In genomic region chr5:108422741-108423140, GRCm38 (mm10) we compare ENCODE assay signal across 31 mouse cellular contexts. TPM values are rescaled to one million over a fixed set of nuclear protein-coding genes. Genes with fewer than 3 reads are reported as not detected.
"Had no signal": no experiment of that assay in that cellular context is flagged by ENCODE, and none has a peak within 500 bp of the region (broad histone marks: within the 10 kb centered on the region; RNA-seq: fewer than 3 reads in every experiment).

No protein-coding gene starts in this region.

- H3K4me1 ChIP-seq: heart, embryonic 12.5 days; hindbrain, embryonic 10.5 days; hindbrain, embryonic 12.5 days; intestine, embryonic 15.5 days; limb, embryonic 10.5 days; limb, embryonic 12.5 days had no signal

- H3K4me3 ChIP-seq: gastrocnemius, adult 2 months; heart, adult 2 months; heart, embryonic 12.5 days; hindbrain, embryonic 10.5 days; hindbrain, embryonic 12.5 days; intestine, embryonic 15.5 days; layer of hippocampus, adult 2 months; left cerebral cortex, adult 2 months; limb, embryonic 10.5 days; limb, embryonic 12.5 days had no signal

- H3K27me3 ChIP-seq: hindbrain, embryonic 12.5 days; intestine, embryonic 15.5 days; limb, embryonic 12.5 days had no signal

- H3K27ac ChIP-seq: gastrocnemius, adult 2 months; heart, adult 2 months; hindbrain, embryonic 10.5 days; hindbrain, embryonic 12.5 days; hindbrain, embryonic 14.5 days; intestine, embryonic 15.5 days; layer of hippocampus, adult 2 months; left cerebral cortex, adult 2 months; limb, embryonic 10.5 days; limb, embryonic 12.5 days; liver, embryonic 14.5 days had no signal

- H3K36me3 ChIP-seq: heart, embryonic 12.5 days; hindbrain, embryonic 10.5 days; hindbrain, embryonic 12.5 days; intestine, embryonic 15.5 days; limb, embryonic 10.5 days; limb, embryonic 12.5 days had no signal

- DNase-seq: gastrocnemius, adult 2 months; gastrocnemius, postnatal 10 days; gastrocnemius, postnatal 25 days; heart, adult 2 months; heart, postnatal 10 days; heart, postnatal 4 days; kidney, adult 18-20 months; kidney, adult 8-10 months; kidney, postnatal 10 days; kidney, postnatal 25 days; kidney, postnatal 4 days had no signal

- H3K4me2 ChIP-seq: heart, embryonic 12.5 days; hindbrain, embryonic 12.5 days; hindbrain, embryonic 14.5 days; intestine, embryonic 15.5 days; limb, embryonic 12.5 days had no signal

- H3K9me3 ChIP-seq: heart, embryonic 12.5 days; hindbrain, embryonic 10.5 days; hindbrain, embryonic 12.5 days; intestine, embryonic 15.5 days; limb, embryonic 10.5 days; limb, embryonic 12.5 days had no signal

- H3K9ac ChIP-seq: heart, embryonic 12.5 days; hindbrain, embryonic 12.5 days; hindbrain, embryonic 14.5 days; intestine, embryonic 15.5 days; limb, embryonic 12.5 days; liver, embryonic 14.5 days had no signal

- ATAC-seq: hindbrain, embryonic 16.5 days; inflammation-experienced regulatory T-cells, adult 6 months; intestine, embryonic 15.5 days had no signal

RNA-seq across cellular contexts. Expression of gene Mfsd7a, which starts 25.9 kb away (rescaled TPM):
- polyA plus RNA-seq: inflammation-experienced regulatory T-cells, adult 6 months had no signal

RNA-seq across cellular contexts. Expression of gene Pde6b, which starts 34.5 kb away (rescaled TPM):
- total RNA-seq: gastrocnemius, adult 2 months; gastrocnemius, postnatal 10 days; gastrocnemius, postnatal 25 days; gastrocnemius, postnatal 4 days; granulocyte monocyte progenitor cell, adult 5-6 weeks; heart, adult 2 months; heart, postnatal 10 days; heart, postnatal 25 days; heart, postnatal 4 days; liver, adult 2 months had no signal
- polyA plus RNA-seq: heart, adult 2 months; heart, embryonic 14.5 days; hindbrain, embryonic 16.5 days; limb, embryonic 14.5 days; liver, adult 2 months had no signal

RNA-seq across cellular contexts. Expression of gene Gm42517, which starts 55.0 kb away (rescaled TPM):
- total RNA-seq: granulocyte monocyte progenitor cell, adult 5-6 weeks; liver, adult 2 months had no signal
- polyA plus RNA-seq: heart, embryonic 12.5 days; heart, embryonic 16.5 days; hindbrain, embryonic 10.5 days; inflammation-experienced regulatory T-cells, adult 6 months; kidney, embryonic 14.5 days; limb, embryonic 10.5 days; limb, embryonic 12.5 days; liver, adult 2 months had no signal
